ENCODE assay signal across 18 mouse cellular contexts in the genomic region with DNA sequence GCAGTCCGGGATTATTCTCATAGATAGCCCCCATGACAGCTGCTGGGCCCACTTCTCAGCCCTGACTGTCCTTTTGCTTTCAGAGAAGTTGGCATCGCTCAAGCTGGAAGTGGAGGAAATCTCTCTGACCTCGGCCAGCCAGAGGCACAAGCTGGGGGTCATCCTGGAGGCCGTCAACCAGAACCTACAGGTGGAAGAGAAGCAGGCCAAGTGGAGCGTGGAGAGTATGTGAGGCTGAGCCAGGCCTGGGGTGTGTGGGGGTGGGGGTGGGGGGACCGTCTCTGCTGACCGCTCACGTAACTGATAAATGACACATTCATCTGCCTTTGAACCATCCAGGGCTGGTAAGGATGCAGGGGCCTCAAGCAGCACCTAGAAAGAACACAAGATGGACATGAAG. TPM values are rescaled to one million over a fixed set of nuclear protein-coding genes. Genes with fewer than 3 reads are reported as not detected.
DNase-seq lines count a peak whose midpoint lies in the region; ATAC-seq and TF ChIP-seq lines count a peak whose summit lies in the region.
"Had no signal": no experiment of that assay in that cellular context is flagged by ENCODE, and none has a peak within 500 bp of the region (broad histone marks: within the 10 kb centered on the region; RNA-seq: fewer than 3 reads in every experiment).

No protein-coding gene starts in this region.

- H3K9ac ChIP-seq in kidney, embryonic 14.5 days (ENCODE audit: low read depth, low read length), result no peak overlapping the region
- H3K9ac ChIP-seq: embryonic facial prominence, embryonic 13.5 days; forebrain, embryonic 12.5 days; heart, embryonic 12.5 days; hindbrain, embryonic 14.5 days had no signal

- no peak for TF ChIP-seq CTCF in kidney, adult 2 months (conservative IDR thresholded peaks at IDR 0.05; ENCODE audit: insufficient read depth, insufficient read length, low read depth, low read length)

- TF ChIP-seq POLR2A in kidney, adult 2 months (IDR thresholded peaks at IDR 0.05; ENCODE audit: low read depth, low read length), result no peak

- WGBS in kidney, adult 2 months, result 51% methylated on average over 8 of the region's 8 CpGs
- 51% methylated on average over 8 of the region's 8 CpGs for WGBS in kidney, embryonic 14.5 days

- no peak overlapping the region for H3K4me2 ChIP-seq in kidney, embryonic 14.5 days (replicated peaks; ENCODE audit: low read depth, low read length)
- H3K4me2 ChIP-seq: embryonic facial prominence, embryonic 13.5 days; forebrain, embryonic 12.5 days; heart, embryonic 12.5 days; hindbrain, embryonic 14.5 days had no signal

- H3K9me3 ChIP-seq in kidney, embryonic 14.5 days (ENCODE audit: control insufficient read depth, low read length), result no peaks in the 10 kb centered on the region
- H3K9me3 ChIP-seq: embryonic facial prominence, embryonic 13.5 days; forebrain, embryonic 12.5 days; heart, embryonic 12.5 days; hindbrain, embryonic 10.5 days had no signal

- no peak overlapping the region for H3K4me3 ChIP-seq in kidney, adult 2 months (ENCODE audit: insufficient read depth, low read depth, low read length)
- no peak overlapping the region for H3K4me3 ChIP-seq in kidney, embryonic 14.5 days (ENCODE audit: low read length)
- H3K4me3 ChIP-seq: embryonic facial prominence, embryonic 13.5 days; forebrain, embryonic 12.5 days; heart, embryonic 12.5 days; hindbrain, embryonic 10.5 days had no signal

- no peaks in the 10 kb centered on the region for H3K4me1 ChIP-seq in kidney, adult 2 months (ENCODE audit: control insufficient read depth, insufficient read depth, low read length)
- H3K4me1 ChIP-seq in kidney, embryonic 14.5 days (ENCODE audit: control insufficient read depth, insufficient read depth, low read length), result peaks cover 24% of the 10 kb centered on the region
- H3K4me1 ChIP-seq: forebrain, embryonic 12.5 days; heart, embryonic 12.5 days had no signal

- ATAC-seq in kidney, embryonic 14.5 days (ENCODE audit: low FRiP score, low TSS enrichment), result peak; percentile 50; the same call in 1 of the 2 replicates
- ATAC-seq: forebrain, embryonic 16.5 days had no signal

- DNase-seq in kidney, adult 2 months, result peak; percentile 69
- DNase-seq in kidney, postnatal 10 days, result peak; percentile 47
- DNase-seq in embryo, embryonic 10 days (ENCODE audit: low spot score), result no peak
- no peak for DNase-seq in heart, adult 18-20 months
- no peak for DNase-seq in gastrocnemius, adult 8-10 months (ENCODE audit: low spot score in 2 of 2)
- no peak for DNase-seq in cerebellum, adult 9-10 months
- DNase-seq: adrenal gland, adult 2 months; adrenal gland, postnatal 25 days; cerebellum, adult 8-10 months; cerebellum, postnatal 25 days; gastrocnemius, postnatal 14 days had no signal

- no peaks in the 10 kb centered on the region for H3K36me3 ChIP-seq in kidney, adult 2 months (ENCODE audit: control insufficient read depth, insufficient read depth, low read length)
- no peaks in the 10 kb centered on the region for H3K36me3 ChIP-seq in kidney, embryonic 14.5 days (ENCODE audit: control insufficient read depth, insufficient read depth, low read length)
- H3K36me3 ChIP-seq: embryonic facial prominence, embryonic 13.5 days; forebrain, embryonic 12.5 days; heart, embryonic 12.5 days; hindbrain, embryonic 10.5 days had no signal

- H3K27ac ChIP-seq in kidney, adult 2 months (ENCODE audit: insufficient read depth, low read depth, low read length), result no peak overlapping the region
- H3K27ac ChIP-seq in kidney, embryonic 14.5 days (ENCODE audit: low read depth, low read length), result no peak overlapping the region
- H3K27ac ChIP-seq: embryonic facial prominence, embryonic 13.5 days; forebrain, embryonic 12.5 days; hindbrain, embryonic 10.5 days; hindbrain, embryonic 14.5 days had no signal

- no peaks in the 10 kb centered on the region for H3K27me3 ChIP-seq in kidney, adult 2 months (replicated peaks; ENCODE audit: control insufficient read depth, insufficient read depth, low read length)
- no peaks in the 10 kb centered on the region for H3K27me3 ChIP-seq in kidney, embryonic 14.5 days (ENCODE audit: control insufficient read depth, insufficient read depth, low read length)
- H3K27me3 ChIP-seq: embryonic facial prominence, embryonic 13.5 days had no signal

RNA-seq across cellular contexts. Expression of gene Parvg, which starts 6.1 kb away (rescaled TPM):
- 1.5 and 4.5 TPM in 2 replicates for polyA plus RNA-seq in kidney, adult 2 months (2012; rRNA removed)
- polyA plus RNA-seq in kidney, embryonic 14.5 days (2014; fragmentation: Nextera tagmentation; extraction: Ambion mirVana), result 0.70 and 0.94 TPM in 2 replicates
- 1 to 10 TPM; 2.0 to 3.1 TPM for total RNA-seq in heart, adult 18-20 months (2021)
- total RNA-seq in gastrocnemius, adult 8-10 months (2022), result under 1 TPM; 0.16 to 0.47 (median 0.22) TPM

Comparison
In these comparisons a context has a peak if more than half of its experiments do, and no peak if none do; other contexts are left out.
1. DNase-seq: peak in kidney, adult 2 months (single experiment) and kidney, postnatal 10 days (single experiment); none in embryo, embryonic 10 days (single experiment), heart, adult 18-20 months (0 of 2), gastrocnemius, adult 8-10 months (0 of 2) and cerebellum, adult 9-10 months (single experiment).